Mouse (Mus musculus) fat pad, adult 2 months (tissue): ENCODE results near the gene Gtf2a2.
"Not testable (repeated sequence)": the region's sequence is repeated elsewhere in the genome, so short reads cannot be mapped to it uniquely, and the experiment has no call there.

Experiments
- DNase-seq: peaks from one replicate; pipeline ENCODE4 v3.0.0-alpha.2; 2011; ENCODE audit warnings: low read depth, low spot score; ENCODE audit errors: extremely low read depth

Gtf2a2 gene

DNA sequence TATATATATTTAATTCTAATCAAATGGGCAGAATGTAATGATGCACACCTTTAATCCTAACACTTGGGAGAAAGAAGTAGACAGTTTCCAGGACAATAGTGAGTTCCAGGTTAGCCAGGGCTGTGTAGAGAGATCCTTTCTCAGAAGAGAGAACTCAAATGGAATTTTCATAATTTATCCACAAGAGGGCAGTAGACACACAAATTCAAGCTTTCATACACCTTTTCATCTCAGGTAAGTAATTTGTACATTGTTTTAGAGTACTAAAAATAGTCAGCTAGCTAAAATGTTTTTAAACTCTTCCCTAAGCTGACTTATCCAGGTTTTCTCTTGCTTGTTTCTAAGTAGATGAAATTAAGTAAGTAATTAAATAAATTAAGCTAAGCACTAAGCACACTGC, 6.5 kb downstream of the Gtf2a2 start:
- DNase-seq, result no peak

DNA sequence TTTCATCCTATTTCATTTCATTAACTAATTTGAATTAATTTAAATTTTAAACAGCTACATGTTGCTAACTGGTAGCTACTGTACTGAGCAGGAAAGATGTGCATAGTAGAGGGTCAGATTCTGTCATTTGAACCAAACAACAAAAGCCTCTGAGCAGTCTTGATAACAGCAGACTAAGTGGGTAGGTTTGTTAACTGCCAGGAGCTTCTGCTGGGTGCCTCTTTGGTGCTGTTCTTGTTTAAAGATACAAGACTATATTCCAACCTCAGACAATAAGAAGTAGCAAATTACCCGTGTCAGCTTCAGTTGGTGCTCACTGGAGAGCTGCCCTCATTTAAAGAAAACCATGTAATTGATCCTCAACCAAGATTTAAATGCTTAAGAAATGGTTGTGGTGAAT, 9.3 kb downstream of the Gtf2a2 start:
- no peak for DNase-seq

DNA sequence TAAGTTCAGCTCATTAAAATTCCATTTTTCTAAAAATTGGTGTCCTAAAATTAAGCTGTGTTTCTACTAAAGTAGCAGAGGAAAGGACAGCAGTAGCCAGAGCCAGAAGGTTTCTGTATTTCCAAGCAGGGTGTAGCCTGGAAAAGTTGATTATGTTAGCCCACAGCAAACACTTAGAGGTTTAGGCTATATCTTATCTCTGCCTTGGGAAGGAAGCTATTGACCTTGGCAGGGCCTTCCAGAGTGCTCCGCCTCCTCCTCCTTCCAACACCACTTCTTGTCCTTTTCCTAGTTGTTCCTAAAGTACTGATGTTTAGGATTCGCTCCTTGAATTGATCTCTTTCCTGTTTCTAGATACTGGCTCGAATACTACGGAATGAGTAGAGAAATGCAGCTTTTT, 9.7 kb downstream of the Gtf2a2 start:
- DNase-seq, result no peak

DNA sequence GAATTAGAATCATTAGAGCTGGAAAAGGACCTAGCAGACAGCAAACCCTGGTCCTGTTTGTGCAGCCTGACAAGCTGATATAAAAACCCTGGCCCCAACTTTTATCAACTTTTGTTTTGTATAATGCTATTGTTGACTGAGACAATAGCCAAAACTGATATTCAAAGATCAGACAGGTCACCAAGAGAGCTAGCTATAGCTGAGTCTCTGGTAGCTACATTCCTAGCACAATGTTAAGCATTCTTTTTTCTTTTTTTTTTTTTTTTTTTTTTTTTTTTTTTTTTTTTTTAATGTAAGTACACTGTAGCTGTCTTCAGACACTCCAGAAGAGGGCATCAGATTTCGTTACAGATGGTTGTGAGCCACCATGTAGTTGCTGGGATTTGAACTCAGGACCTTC, 11.3 kb downstream of the Gtf2a2 start:
- not testable (repeated sequence) for DNase-seq

DNA sequence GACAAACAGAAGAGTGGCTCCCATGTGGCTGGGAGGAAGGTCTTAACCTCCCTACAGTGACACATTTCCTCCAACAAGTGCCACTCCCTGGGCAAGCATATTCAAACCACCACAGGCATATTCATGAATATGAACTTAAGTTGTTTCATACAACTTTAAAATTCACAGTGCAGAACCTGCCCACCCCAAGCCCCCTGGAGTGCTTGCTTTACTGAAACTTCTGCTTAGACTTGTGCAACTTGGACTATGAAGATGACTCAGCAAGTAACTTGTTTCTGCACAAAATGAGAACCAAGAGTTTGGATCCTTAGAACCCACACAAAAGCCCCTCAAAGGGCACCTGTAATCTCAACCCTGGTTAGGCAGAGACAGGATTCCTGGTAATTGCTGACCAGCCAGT, 12.3 kb downstream of the Gtf2a2 start:
- no peak for DNase-seq

DNA sequence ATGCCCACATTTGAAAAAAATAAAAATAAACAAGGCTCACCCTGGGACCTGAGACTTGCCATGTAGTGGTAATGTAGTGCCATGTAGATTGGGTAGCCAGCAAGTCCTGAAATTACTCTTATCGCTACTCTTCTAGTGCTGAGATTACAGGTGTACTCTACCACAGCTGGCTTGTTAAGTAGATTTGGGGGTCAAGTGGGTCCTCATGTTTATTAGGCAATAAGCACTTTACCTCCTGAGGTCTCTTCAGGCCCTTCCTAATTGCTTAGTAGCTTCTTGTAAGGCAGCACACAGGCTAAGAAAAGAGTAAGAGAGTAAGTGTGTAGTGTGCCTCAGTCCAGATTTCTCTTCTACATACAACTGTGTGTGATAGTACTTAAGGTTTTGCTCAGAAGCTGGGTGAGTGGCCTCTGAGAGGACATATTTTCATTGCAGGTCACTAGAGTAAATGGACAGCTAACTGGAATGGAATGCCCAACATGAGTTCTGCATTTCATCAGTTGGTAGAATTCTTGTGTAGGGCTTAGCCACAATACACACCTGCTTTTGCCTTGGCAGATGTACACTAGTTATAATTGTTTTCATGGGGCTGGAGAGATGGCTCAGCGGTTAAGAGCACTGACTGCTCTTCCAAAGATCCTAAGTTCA, 13.1 kb downstream of the Gtf2a2 start:
- no peak for DNase-seq

DNA sequence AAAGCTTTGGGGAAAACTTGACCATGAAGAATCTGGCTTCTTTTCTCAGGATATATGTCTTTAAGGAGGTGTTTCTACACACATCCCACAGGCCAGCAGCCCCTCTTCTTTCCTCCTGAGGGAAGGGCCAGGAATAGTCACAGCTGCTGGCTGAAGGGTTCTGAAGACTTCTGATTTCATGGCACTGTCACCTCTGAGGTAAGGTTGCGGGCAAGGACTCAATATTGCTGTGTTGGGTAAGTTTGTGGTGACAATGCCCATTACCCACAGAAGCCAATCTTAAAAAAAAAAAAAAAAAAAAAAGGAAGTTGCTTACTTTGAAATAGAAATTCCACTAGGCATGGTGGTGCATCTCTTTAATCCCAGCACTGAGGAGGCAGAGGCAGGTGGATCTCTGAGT, 19.8 kb downstream of the Gtf2a2 start:
- DNase-seq, result no peak

DNA sequence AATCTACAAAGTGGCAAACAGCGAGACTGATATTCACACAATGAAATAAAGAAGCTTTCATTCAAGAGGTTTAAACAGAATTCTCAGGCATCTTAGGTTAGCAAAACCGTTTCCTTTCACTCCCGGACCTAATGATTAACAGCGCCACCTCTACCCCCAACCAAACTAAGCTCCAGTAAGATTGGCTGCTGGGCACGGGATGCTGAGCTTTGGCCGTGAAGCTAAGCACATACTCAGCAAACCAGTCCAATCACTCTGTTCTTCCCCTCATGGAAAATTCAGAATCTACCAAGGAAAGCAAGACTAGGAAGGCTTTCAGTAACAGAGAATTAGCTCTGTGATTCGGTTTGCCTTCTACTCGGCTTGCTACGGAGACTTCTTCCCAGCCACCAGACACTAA, 20.7 kb downstream of the Gtf2a2 start:
- DNase-seq, result no peak

DNA sequence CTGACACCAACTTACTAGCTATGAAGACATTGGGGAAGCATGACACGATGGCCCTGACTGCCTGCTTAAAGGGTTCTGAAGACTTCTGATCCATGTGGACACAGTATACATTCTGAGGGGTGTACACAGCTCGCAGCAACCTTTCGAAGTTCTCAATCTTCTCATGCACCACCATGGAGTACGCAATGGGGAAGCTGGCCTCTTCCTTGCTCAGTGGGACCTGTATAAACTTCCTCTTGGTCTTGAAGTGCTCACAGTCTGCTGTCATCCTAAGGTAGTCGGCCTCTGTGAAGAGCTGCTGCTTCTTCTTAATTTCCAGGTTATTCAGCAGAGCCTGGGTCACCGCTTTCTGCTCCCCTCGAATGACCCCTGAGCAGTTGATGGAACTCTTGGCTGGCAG, 22.4 kb downstream of the Gtf2a2 start:
- DNase-seq, result no peak

DNA sequence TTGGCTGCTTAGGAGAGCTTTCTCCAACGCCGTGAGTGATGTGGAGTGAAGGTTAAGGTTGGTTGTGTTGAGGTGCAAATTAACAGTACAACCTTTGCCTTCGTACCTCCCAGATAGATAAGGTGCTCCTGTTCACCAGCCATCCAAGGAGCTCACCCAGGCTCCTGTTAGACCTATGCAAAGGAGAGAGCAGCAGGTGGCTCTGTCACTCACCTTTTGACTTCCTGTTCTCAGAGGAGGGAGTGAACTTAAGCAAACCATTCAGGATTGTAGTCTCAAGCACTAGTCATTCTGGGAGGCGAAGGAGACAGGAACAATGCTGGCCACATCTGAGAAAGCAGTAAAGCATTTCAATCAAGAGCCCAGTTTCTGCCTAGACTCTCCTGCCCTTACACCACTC, 24.3 kb downstream of the Gtf2a2 start:
- no peak for DNase-seq

DNA sequence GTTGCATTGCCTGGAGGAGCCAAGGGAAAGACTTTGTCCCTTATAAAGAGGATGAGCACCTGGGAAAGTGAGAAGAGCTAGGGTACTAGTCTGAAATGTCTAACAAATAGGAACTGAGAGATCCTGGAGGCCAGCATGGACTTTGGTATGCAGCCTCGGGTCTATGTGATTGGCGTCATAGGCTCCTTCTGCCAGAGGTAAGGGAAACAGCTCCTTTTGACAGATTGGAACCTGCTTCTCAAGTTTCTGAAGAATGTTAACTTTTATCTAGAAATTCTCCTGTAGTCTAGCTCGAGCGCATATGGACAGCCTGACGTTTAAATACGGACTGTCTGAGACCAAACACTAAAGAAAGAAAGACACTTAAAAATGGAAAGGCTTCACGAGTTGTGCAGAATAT, 25.6 kb downstream of the Gtf2a2 start, which contains the start of gene Gcnt3:
TSS of gene Gcnt3 (minus strand) at position 101 of the 400 bp plus-strand sequence.
- DNase-seq, result no peak

DNA sequence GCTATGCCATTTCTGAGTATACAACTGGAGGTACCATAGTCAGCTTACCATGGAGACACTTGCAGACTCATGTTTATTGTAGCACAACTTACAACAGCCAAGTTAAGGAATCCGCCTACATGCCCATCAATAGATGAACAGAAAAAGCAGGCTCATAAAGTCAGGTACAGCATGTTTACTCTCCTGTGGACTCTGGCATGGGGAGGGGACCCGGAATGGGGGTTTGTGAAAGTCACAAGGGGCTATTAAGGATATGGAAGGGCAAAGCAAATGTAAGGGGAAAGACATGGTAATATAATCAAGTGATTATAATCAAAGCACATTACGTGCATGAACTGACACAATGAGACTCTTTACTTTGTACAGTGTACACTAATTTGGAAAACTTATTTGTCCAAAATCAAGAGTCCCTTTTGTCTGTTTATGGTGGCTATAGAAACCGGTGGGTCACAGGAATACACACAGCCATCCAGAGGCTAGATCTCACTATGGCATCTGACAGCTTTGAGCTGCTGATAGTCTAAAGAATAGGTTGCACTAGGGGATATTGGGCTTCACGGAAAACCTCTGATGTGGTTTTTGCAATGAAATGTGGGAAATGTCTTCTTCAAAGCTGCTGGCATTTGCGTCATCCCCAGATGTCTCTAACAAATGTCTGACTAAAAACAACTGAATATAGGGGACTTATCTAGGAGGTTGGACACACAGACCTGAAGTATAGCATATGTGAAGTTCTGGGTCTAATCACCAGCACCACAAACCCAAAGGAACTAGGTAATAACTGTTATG, 27.4 kb downstream of the Gtf2a2 start:
- no peak for DNase-seq

DNA sequence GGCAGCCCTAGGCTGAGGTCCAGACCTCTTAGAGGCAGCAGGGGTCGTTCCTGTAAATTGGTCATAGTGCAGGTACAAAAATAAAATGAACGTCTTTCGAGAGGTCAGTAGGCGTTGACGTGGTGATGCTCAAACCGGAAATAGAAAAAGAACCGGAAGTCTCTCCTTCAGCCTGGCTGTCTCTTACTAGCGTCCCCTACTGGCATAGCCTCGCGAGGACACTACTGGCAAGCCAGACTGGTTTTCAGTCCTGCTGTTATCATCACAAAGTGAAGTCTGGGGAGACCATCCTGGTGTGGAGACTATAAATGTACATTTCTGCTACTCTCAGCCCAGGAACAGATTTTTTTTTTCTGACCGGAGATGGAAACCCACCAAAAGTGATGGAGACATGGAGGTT, 28.2 kb downstream of the Gtf2a2 start:
- DNase-seq, result no peak

DNA sequence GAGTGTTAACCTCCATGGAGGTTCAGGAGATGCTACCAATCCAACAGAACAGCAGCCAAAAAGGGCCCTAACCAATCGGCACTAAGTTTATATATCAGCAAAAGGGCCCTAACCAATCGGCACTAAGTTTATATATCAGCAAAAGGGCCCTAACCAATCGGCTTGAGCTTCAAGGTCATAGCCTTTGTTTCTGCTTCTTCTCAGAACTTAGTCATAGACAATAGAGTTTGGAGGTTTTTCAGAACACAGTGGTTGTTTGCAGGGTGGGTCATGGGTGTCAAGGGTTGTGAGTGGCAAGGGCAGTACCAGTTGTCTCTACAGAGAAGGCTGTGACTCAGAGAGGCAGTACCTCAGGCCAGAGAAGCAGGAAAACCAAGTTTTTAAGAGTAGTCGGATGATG, 29.8 kb downstream of the Gtf2a2 start:
- DNase-seq, result no peak

DNA sequence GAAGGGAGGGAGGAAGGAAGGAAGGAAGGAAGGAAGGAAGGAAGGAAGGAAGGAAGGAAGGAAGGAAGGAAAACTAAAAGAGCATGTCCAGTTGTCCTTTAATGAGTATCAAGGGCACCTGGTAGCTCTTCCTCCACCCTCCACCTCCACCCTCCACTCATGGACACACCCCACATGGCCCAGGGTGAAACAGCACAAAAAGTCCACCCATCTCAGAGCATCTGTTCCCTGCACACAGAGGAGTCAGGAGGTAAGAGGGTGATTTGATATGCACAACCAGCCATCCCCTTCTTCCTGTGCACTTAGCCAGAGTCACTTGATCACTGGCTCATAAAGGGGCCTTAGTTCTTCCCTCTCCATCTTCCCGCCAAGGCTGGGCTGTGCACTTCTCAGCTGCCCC, 30.6 kb downstream of the Gtf2a2 start:
- no peak for DNase-seq

DNA sequence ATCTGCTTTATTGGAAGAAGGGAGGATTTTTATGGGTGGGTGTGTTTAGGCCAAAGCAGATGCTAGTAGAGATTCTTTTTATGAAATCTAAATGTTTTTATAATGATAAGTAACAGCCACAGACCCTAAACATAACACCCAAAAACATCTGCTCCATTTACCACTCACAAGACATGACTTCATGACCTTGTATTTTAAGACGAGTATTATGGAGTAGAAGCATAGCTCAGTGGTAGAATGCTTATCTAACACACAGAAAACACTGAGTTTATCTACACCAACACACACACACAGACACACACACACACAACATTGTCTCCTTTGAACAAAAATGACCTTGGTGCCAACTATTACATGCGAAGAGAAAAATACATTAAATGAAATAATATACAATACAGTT, 32.5 kb downstream of the Gtf2a2 start:
- no peak for DNase-seq

DNA sequence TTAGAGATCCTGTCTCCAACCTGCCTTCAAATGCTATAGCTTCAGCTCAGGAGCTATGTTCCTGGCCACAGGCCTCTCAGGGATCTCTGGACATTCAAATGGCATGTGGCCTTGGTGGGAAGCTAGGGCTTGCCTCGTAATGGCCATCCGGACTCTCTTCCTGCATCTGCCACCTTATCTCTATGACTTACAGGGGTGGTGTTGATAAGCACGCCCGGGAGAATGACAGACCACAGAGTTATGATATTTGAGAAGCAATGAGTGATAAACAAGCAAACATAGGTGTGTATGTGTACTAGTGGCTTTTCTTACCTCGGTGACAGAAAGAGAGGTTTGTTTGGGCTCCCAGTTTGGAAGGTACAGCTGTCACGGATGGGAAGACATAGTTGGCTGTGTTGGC, 33.9 kb downstream of the Gtf2a2 start:
- no peak for DNase-seq

DNA sequence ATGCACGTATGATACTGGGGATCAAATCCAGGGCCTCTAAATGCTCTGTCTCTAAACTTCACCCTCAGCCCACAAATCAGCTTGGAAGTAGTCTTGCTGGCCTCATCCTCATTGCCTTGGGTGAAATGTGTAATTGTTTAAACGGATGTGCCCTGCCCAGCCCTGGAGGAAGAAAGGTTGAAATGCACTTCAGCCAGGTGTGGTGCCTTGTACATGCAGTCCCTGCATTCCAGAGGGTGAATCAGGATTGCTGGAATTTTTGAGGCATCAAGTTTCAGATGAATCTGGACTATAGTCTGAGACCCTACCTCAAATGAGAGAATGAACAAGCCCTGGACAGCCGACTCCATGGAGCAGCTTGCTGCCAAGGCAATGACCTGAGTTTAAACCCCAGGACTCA, 35.5 kb downstream of the Gtf2a2 start:
- no peak for DNase-seq

DNA sequence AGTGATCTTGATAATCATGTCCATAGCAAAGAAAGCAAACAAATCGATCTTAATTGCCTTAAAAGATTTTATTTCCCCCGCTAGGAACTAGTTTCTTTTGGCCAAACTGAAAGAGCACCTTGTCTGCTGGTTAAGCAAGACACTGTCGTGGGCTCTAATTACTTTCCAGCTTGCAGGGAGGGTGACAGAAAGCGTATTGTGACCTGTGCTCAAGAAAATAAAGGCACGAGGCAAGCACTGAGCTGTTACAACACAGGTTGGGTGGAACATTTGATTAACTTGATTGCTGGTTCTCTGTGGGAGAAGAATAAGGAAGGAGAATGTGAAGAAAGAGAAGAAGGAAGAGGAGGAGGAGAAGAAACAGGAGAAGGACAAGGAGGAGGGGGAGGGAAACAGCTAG, 35.9 kb downstream of the Gtf2a2 start:
- no peak for DNase-seq

DNA sequence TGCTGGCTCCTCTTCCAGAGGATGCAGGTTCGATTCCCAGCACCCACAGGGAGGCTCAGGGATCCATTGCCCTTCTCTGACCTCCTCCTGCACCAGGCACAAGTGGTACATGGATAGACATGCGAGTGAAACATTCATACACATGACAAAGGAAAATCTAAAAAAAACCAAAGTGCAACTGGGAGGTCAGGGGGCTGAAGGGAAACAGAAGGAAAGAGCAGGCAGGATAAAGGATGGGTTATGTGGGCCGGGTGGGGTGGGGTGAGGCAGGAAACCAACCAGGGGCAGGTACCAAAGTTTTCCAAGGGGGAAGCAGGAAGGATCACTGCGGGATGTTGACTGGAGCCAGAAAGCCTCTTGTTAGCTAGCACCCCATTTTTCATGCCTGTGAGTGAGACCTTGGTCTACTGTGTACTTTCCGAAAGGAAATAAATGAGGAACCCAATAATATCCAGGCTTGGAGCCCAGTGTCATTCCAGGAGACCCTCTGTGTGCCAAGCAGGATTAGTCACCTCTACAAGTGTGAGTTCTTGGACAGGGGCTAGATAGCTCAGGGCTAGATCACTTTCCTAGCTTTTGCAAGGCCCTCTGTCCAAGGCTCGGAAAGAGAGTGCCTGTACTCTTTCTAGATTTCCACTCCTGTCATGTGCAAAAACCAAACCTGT, 36.5 kb downstream of the Gtf2a2 start:
- DNase-seq, result no peak

DNA sequence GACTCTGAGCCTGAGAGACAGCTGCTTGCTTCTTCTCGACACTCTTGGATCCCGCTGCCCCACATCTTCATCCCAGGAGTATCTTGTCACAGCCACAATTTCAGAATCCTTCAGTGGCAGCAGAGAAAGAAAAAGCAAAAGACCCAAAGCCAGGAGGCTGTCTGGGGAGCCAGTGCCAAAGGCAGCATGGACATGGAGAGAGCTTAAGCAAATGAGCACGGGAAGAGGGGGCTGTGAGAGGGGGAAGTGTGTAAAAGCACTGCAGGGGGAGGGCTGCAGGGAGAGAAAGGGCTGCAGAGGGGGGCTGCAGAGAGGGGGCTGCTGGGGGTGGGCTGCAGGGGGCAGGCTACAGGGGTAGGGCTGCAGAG, 37.0 kb downstream of the Gtf2a2 start:
- DNase-seq, result no peak

DNA sequence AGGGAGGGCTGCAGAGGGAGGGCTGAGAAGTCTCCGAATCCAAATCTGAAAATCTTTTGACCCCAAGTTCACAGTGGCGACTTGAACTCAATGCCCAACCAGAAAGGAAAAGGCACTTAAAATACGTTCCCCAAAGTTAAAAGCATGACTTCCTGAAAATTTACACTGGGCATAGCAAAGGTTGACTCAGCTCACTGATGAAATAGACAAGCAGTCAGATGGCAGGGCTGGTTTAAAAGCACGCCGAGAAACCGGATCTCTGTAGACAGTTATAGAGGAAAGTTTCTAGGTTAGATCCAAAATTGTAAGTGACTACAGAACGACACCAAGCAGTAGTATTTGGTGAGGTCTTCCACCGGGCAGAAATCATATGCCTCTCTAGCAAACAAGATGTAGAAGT, 37.5 kb downstream of the Gtf2a2 start:
- no peak for DNase-seq
